Mouse (Mus musculus): ENCODE results near the gene Ino80b.

The Ino80b gene

GRCm38 (mm10) chr6:83083497-83083896, 41.7 kb downstream of the Ino80b start:
- DNase-seq, result no peak

DNA sequence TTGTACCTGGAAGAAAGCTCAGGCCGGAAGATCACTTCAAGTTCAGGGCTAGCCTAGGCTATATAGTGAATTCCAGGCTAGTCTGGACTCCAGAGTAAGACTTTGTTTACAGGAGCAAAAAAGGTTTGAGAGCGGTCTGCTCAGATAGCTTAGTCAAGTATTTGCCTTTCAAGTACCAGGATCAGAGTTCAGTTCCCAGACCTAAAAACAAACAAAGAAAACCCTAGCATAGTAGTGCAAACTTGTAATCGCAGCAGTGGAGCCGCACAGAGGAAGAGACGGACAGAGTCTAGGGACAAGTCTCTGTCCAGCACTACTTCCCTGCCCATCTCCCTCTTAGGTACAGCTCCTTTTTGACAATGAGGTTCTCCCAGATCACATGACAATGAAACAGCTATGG, 45.0 kb downstream of the Ino80b start:
- no peak for DNase-seq

GRCm38 (mm10) chr6:83078324-83078858, 46.8 kb downstream of the Ino80b start:
- DNase-seq, result peak; percentile 100

DNA sequence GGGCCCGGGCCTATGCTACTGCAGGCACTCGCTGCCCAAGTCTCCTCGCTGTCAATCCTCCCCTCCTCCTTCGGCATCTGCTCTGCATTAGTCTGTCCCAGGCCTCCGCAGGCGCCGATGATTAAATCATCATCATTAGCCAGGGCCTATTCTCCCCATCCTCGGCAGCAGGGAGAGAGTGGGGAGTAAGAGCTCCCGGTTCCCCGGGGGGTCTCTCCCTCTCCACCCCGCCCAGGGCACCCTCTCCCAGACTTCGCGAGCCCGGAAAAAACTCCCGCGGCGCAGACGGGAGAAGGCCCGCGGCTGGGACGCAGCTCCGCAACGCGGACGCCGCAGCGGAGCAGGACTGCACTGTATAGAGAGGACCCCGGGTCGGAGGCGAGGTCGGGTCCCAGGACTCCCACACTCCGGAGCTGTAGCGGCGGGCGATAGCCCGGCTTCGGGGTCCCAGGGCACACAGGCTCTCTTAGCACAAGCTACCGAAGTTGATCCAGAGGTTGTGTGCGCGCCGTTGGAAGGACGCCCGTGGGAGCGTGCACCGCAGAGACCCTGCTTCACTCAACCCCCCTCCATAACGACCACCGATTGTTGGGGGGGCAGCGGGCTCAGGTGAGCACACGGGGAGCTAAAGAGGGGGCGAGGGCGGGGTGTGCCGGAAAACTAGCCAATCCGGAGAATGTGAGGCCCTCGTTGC, 47.5 kb downstream of the Ino80b start, which contains the start of gene Pcgf1:
Gene Pcgf1 (plus strand): TSS at position 240 of the 694 bp plus-strand sequence.
- peak in 1 of 2 experiments; percentile 68 for DNase-seq

DNA sequence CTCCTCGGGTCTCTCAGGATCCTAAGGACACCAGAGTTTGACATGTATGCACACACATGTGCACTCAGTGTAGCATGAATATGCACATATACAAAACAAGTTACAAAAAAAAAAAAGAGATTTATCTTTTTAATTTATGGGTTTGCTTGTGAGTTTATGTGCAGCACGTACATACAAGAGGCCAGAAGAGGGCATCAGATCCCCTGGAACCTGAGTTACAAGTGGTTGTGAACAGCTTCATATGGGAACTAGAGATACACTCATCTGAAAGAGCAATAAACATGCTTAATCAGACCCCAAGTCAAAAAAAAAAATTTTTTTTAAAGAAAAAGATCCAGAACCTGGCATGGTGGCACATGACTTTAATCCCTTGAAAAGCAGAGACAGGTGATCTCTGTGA, 50.3 kb downstream of the Ino80b start:
- no peak for DNase-seq

All from cerebellum, postnatal 10 days (tissue).